Mouse (Mus musculus) stomach, embryonic 14.5 days (tissue): ENCODE results near the gene Cda. TPM values are rescaled to one million over a fixed set of nuclear protein-coding genes. Genes with fewer than 3 reads are reported as not detected.

Experiments
- ATAC-seq: fragments of 200-750 bp; cut with Nextera tagmentation; 2 replicates; pipeline ENCODE4 v1.8.0; 2017; ENCODE audit warnings: low read depth, moderate TSS enrichment; ENCODE audit not compliant: insufficient number of reproducible peaks, insufficient read depth, low FRiP score
- H3K27ac ChIP-seq: fragments of 300-500 bp; sonication (generic); 2 replicates; pipeline ENCODE4 v1.5.1; 2014; ENCODE audit warnings: mild to moderate bottlenecking, low read length, moderate library complexity, mixed read lengths
- H3K27me3 ChIP-seq: fragments of 300-500 bp; sonication (generic); 2 replicates; pipeline ENCODE4 v1.6.1; 2014; ENCODE audit warnings: low read length, control low read depth, mixed read lengths; ENCODE audit not compliant: control insufficient read depth, insufficient read depth
- H3K36me3 ChIP-seq: fragments of 300-500 bp; sonication (generic); 2 replicates; pipeline ENCODE4 v1.6.1; 2014; ENCODE audit warnings: mild to moderate bottlenecking, control low read depth, low read length, moderate library complexity, mixed read lengths; ENCODE audit not compliant: control insufficient read depth, insufficient read depth
- H3K4me1 ChIP-seq: fragments of 300-500 bp; sonication (generic); 2 replicates; pipeline ENCODE4 v1.6.1; 2014; ENCODE audit warnings: low read length, control low read depth, mixed read lengths; ENCODE audit not compliant: control insufficient read depth, insufficient read depth
- H3K4me2 ChIP-seq: fragments of 300-500 bp; sonication (generic); replicated peaks from 2 replicates; pipeline ENCODE4 v1.6.1; 2014; ENCODE audit warnings: low read depth, low read length, control low read depth
- H3K4me3 ChIP-seq: fragments of 300-500 bp; sonication (generic); 2 replicates; pipeline ENCODE4 v1.5.1; 2014; ENCODE audit warnings: low read depth, low read length, control low read depth
- H3K9ac ChIP-seq: fragments of 300-500 bp; sonication (generic); replicated peaks from 2 replicates; pipeline ENCODE4 v1.6.1; 2014; ENCODE audit warnings: low read depth, mild to moderate bottlenecking, control low read depth, low read length, moderate library complexity, mixed read lengths
- H3K9me3 ChIP-seq: fragments of 300-500 bp; sonication (generic); 2 replicates; pipeline ENCODE4 v1.6.1; 2016; ENCODE audit warnings: low read depth, low read length, control low read depth; ENCODE audit not compliant: control insufficient read depth
- WGBS: fragments of 180-500 bp; shearing (Covaris S2); extraction: QIAGEN DNeasy Blood & Tissue Kit; methylation state at CpG from one replicate; pipeline ENCODE4 v1.1.7; 2014; 5-methylcytosine and 5-hydroxymethylcytosine counted together
- polyA plus RNA-seq: library from polyadenylated mRNA; unstranded; fragments of >200 nt; fragmentation: Nextera tagmentation; extraction: Ambion mirVana; gene quantifications from 2 replicates; pipeline ENCODE4 v1.2.1, GENCODE M21; 2014

Cda gene
- polyA plus RNA-seq, 1 experiment from 2014 or later: 8.3 TPM

DNA sequence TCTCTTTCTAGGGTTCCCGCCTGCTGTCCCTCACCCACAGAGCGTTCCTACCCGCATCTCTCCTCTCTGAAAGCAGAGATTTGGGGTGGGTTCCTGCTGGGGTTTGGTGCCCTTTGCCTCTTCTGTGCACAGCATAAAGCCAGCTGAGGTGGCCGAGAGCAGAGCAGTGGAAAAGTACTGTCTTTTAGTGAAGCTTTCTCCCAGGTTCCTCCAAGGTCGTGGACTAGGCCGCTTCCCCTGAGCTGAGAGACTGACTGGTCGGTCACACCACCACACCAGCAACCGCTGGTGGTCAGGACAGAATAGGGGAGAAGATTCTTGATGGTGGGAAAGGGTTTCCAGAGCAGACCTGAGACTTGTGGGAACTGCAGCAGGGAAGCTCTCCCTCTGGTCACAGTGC is 28.9 kb upstream of the Cda start:
- WGBS: 10% methylated on average over 8 of the region's 8 CpGs
- Histone ChIP-seq H3K4me3 (peak overlapping the region; percentile 30), H3K4me1 (peaks cover 10% of the 10 kb centered on the region; the same call in 1 of the 2 replicates), H3K4me2 (peak overlapping the region; percentile 57), H3K9me3 (no peaks in the 10 kb centered on the region), H3K9ac (no peak overlapping the region), H3K27me3 (peaks cover 40% of the 10 kb centered on the region), H3K36me3 (no peaks in the 10 kb centered on the region), H3K27ac (no peak overlapping the region)
- ATAC-seq: no peak

DNA sequence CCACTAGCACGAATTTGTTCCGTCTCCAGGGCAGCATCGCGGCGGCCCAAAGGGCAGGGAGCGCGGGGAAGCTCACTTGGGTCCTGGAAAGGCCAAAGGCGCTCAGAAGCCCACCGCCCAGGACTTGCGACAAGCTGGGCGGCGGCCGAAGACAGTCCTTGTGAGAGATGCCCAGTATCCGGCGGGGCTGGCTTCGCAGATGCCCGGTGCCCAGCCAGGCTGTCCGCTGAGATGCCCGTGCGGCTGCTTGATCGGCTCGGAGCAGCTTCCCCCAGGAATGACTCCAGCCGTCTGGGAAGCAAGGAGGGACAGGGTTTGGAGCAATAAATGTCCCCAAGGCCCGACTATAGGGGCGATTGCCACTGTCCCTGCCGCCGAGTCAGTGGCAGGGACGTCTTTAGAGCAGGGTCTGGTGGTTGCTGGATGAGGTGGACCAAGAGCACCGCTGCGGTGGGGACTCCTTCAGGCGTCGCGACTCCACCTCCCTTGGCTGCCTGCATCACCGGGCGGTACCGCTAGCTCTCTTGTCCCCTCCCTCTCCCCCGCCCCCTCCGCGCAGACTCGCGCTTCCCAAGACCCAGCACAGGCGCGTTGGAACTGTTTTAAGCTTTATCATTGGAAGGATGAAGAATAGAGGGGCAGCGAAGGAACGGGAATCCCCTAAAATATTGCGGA is 28.3 kb upstream of the Cda start, which contains the start of gene Fam43b:
Fam43b (minus strand) TSS at position 558 of the 675 bp plus-strand sequence.
- Histone ChIP-seq H3K27ac (no peak within 1 kb of the TSS), H3K9ac (no peak within 1 kb of the TSS), H3K4me3 (peak within 1 kb of the TSS; percentile 30), H3K4me1 (peaks cover 10% of the 10 kb centered on the region; the same call in 1 of the 2 replicates), H3K27me3 (peaks cover 40% of the 10 kb centered on the region), H3K4me2 (peak within 1 kb of the TSS; percentile 57), H3K9me3 (no peaks in the 10 kb centered on the region), H3K36me3 (no peaks in the 10 kb centered on the region)
- no peak for ATAC-seq
- 1% methylated on average over 46 of the region's 46 CpGs for WGBS

- Histone ChIP-seq H3K4me2 (peak overlapping the region; percentile 57), H3K4me3 (peak overlapping the region; percentile 30), H3K27ac (no peak overlapping the region), H3K9me3 (no peaks in the 10 kb centered on the region), H3K4me1 (peaks cover 10% of the 10 kb centered on the region; the same call in 1 of the 2 replicates), H3K36me3 (no peaks in the 10 kb centered on the region), H3K27me3 (peaks cover 40% of the 10 kb centered on the region), H3K9ac (no peak overlapping the region)
- no peak for ATAC-seq
- WGBS: under 1% methylated on average over 99 of the region's 103 CpGs
Observed at GRCm38 (mm10) chr4:138395087-138395970, 27.5 kb upstream of the Cda start.

DNA sequence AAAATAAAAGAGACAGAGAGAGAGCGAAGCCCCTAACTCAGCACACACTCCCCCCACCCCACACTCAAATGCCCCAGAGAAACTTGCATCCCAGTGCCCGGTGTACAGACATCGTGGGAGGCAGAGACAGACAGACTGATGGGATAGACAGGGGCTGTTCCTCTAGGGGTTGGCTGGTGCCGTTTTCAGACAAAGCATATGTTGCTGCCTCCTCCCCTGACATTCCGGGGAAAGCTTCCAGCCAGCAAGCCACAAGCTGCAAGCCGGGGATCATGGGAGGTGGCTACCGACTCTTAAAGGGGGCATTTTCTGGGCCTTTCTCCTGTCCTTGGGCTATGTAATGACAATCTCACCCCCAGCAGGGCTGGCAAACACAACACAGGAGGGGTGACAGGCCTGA is 25.9 kb upstream of the Cda start:
- no peak overlapping the region for H3K4me2 ChIP-seq
- H3K27ac ChIP-seq: no peak overlapping the region
- ATAC-seq: no peak
- peaks cover 38% of the 10 kb centered on the region for H3K27me3 ChIP-seq
- peaks cover 10% of the 10 kb centered on the region; the same call in 1 of the 2 replicates for H3K4me1 ChIP-seq
- no peaks in the 10 kb centered on the region for H3K9me3 ChIP-seq
- H3K4me3 ChIP-seq: no peak overlapping the region
- no peak overlapping the region for H3K9ac ChIP-seq
- WGBS: 54% methylated on average over 7 of the region's 7 CpGs
- no peaks in the 10 kb centered on the region for H3K36me3 ChIP-seq

DNA sequence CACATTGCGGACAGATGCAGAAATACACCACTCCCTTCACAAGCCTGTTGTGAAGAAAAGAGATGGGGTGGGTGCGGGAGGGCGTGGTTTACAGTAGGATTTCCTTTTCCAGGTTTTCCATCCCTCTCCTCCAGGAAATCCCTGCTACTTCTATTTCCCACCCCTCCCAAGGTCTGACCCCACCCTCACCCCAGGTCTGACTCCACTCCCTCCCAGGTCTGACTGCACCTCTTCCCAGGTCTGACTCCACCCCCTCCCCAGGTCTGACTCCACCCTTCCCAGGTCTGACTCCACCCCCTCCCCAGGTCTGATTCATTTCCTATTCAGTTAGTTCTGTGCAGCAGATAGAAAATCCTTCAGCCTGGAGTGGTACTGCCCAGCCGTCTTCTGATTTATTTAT is 16.0 kb upstream of the Cda start:
- no peak for ATAC-seq
- Histone ChIP-seq H3K27ac (no peak overlapping the region), H3K9me3 (no peaks in the 10 kb centered on the region), H3K4me1 (no peaks in the 10 kb centered on the region), H3K36me3 (no peaks in the 10 kb centered on the region), H3K4me3 (no peak overlapping the region), H3K9ac (no peak overlapping the region), H3K27me3 (no peaks in the 10 kb centered on the region), H3K4me2 (no peak overlapping the region)
- 41% methylated on average over 4 of the region's 4 CpGs for WGBS

DNA sequence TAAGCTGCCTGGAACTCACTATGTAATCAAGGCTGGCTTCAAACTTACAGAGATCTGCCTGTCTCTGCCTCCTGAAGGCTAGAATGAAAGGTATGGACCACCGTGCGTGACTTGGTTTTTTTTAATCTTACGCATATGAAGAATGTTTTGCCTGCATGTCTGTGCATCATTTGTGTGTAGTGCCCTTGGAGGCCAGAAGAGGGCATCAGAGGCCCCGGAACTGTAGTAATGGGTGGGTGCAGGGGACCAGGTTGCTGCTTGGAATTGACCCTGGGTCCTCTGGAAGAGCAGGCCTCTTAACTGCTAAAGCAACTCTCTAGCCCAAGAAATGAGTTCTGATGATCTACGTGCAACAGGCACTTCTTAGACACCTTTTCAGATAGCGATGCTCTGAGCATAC is 14.7 kb upstream of the Cda start:
- H3K27me3 ChIP-seq: no peaks in the 10 kb centered on the region

DNA sequence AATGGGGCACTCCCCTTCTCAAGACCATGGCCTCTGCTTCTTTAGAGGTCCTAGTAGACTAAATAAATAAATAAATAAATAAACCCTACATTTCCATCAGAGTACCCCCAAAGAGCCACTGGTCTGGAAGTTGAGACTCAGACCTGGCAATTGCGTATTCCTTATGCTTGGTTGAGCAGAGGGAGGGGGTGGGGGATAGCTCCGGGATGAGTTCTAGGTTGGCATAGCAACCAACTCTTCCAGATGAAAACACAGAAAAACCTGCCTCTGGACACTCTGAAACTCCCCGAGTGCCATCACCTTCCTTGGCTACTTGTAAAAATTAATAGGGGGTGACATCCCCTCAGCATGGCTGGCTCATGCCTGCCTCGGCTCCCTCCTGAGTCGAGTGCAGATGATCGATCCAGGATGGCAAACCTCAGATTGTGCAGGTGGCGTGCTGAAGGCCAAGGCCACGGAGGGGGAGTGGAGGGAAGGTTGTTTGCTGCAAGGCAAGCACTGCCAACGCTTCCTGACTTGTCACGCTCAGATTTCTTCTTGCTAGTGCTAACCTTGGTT is 12.4 kb upstream of the Cda start:
- 51% methylated on average over 10 of the region's 10 CpGs for WGBS
- no peaks in the 10 kb centered on the region for H3K4me1 ChIP-seq
- ATAC-seq: no peak
- no peaks in the 10 kb centered on the region for H3K27me3 ChIP-seq
- no peaks in the 10 kb centered on the region for H3K9me3 ChIP-seq
- no peak overlapping the region for H3K4me3 ChIP-seq
- no peak overlapping the region for H3K4me2 ChIP-seq
- no peak overlapping the region for H3K27ac ChIP-seq
- H3K36me3 ChIP-seq: no peaks in the 10 kb centered on the region
- no peak overlapping the region for H3K9ac ChIP-seq

More for the DNA sequence above, 14.7 kb upstream of the Cda start:
- H3K9me3 ChIP-seq: no peaks in the 10 kb centered on the region
- H3K4me2 ChIP-seq: no peak overlapping the region
- no peak overlapping the region for H3K9ac ChIP-seq
- no peak for ATAC-seq
- H3K27ac ChIP-seq: no peak overlapping the region
- WGBS: 71% methylated on average over 6 of the region's 6 CpGs
- H3K4me3 ChIP-seq: no peak overlapping the region
- no peaks in the 10 kb centered on the region for H3K4me1 ChIP-seq
- no peaks in the 10 kb centered on the region for H3K36me3 ChIP-seq

GRCm38 (mm10) chr4:138379091-138379840 is 11.5 kb upstream of the Cda start:
- Histone ChIP-seq H3K27me3 (no peaks in the 10 kb centered on the region), H3K4me1 (no peaks in the 10 kb centered on the region), H3K9ac (no peak overlapping the region), H3K4me2 (no peak overlapping the region), H3K27ac (no peak overlapping the region), H3K9me3 (no peaks in the 10 kb centered on the region), H3K4me3 (no peak overlapping the region), H3K36me3 (no peaks in the 10 kb centered on the region)
- 53% methylated on average over 14 of the region's 14 CpGs for WGBS
- no peak for ATAC-seq
